In the genomic region with DNA sequence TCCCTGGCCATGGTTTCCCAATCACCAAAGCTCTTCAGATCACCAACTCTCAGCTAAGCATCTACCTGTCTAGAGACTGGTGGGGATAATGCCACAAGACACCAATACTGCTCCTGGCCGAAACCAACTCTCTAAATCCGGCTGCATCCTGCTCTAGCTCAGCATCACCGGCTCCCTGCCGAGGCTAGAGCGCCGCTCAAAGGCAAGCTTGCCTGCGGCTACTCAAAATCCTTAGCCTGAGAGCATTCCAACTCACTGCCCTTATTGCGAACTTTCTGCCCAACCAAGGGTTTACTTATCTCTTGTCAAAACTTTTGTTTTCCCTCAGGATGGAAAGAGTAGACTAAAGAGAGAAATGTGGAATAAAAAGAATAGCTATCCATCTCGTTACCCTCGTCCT, we compare ENCODE assay signal across 23 mouse cellular contexts. TPM values are rescaled to one million over a fixed set of nuclear protein-coding genes. Genes with fewer than 3 reads are reported as not detected.
DNase-seq lines count a peak whose midpoint lies in the region; ATAC-seq and TF ChIP-seq lines count a peak whose summit lies in the region.
"Had no signal": no experiment of that assay in that cellular context is flagged by ENCODE, and none has a peak within 500 bp of the region (broad histone marks: within the 10 kb centered on the region; RNA-seq: fewer than 3 reads in every experiment).

No protein-coding gene starts in this region.

- no peak overlapping the region for H3K4me3 ChIP-seq in forebrain, embryonic 11.5 days (ENCODE audit: low read depth, low read length)
- no peak overlapping the region for H3K4me3 ChIP-seq in forebrain, embryonic 12.5 days (replicated peaks)
- H3K4me3 ChIP-seq in ES-E14 (ENCODE audit: insufficient read depth in 1 of 2, low read depth in 1 of 2, low read length in 2 of 2, poor library complexity in 1 of 2, severe bottlenecking in 1 of 2): no peak overlapping the region
- H3K4me3 ChIP-seq in midbrain, embryonic 15.5 days: 0 out of 2 replicates have a peak overlapping the region, but pooled peaks have one; percentile 4
- H3K4me3 ChIP-seq: heart, embryonic 12.5 days; liver, embryonic 12.5 days; neural tube, embryonic 12.5 days had no signal

- no peak overlapping the region for H3K9ac ChIP-seq in forebrain, embryonic 11.5 days (ENCODE audit: low read length)
- no peak overlapping the region for H3K9ac ChIP-seq in forebrain, embryonic 12.5 days
- H3K9ac ChIP-seq in ES-E14 (ENCODE audit: insufficient read depth, low read depth, low read length, poor library complexity, severe bottlenecking): no peak overlapping the region
- no peak overlapping the region for H3K9ac ChIP-seq in midbrain, embryonic 15.5 days
- H3K9ac ChIP-seq: heart, embryonic 12.5 days; liver, embryonic 12.5 days; neural tube, embryonic 12.5 days had no signal

- H3K4me1 ChIP-seq in forebrain, embryonic 11.5 days (replicated peaks; ENCODE audit: control insufficient read depth, insufficient read depth, low read length): no peaks in the 10 kb centered on the region
- H3K4me1 ChIP-seq in forebrain, embryonic 12.5 days: no peaks in the 10 kb centered on the region
- H3K4me1 ChIP-seq in ES-E14 (ENCODE audit: control insufficient read depth in 2 of 2, insufficient read depth in 2 of 2, low read length in 2 of 2, poor library complexity in 1 of 2): no peaks in the 10 kb centered on the region
- no peaks in the 10 kb centered on the region for H3K4me1 ChIP-seq in midbrain, embryonic 15.5 days
- H3K4me1 ChIP-seq: heart, embryonic 12.5 days; liver, embryonic 12.5 days; neural tube, embryonic 12.5 days had no signal

- H3K36me3 ChIP-seq in forebrain, embryonic 11.5 days (ENCODE audit: control insufficient read depth, insufficient read depth, low read length): no peaks in the 10 kb centered on the region
- no peaks in the 10 kb centered on the region for H3K36me3 ChIP-seq in forebrain, embryonic 12.5 days (replicated peaks)
- no peaks in the 10 kb centered on the region for H3K36me3 ChIP-seq in ES-E14 (ENCODE audit: control insufficient read depth, insufficient read depth, low read length, poor library complexity, severe bottlenecking)
- H3K36me3 ChIP-seq in midbrain, embryonic 15.5 days (replicated peaks): no peaks in the 10 kb centered on the region
- H3K36me3 ChIP-seq: G1E; heart, embryonic 12.5 days; liver, embryonic 12.5 days; neural tube, embryonic 12.5 days had no signal

- ATAC-seq in forebrain, embryonic 11.5 days (replicated peaks; ENCODE audit: low FRiP score): no peak
- no peak for ATAC-seq in forebrain, embryonic 12.5 days (ENCODE audit: low FRiP score)
- ATAC-seq in midbrain, embryonic 15.5 days (replicated peaks): no peak
- ATAC-seq: liver, embryonic 12.5 days had no signal

- no peak overlapping the region for H3K27ac ChIP-seq in forebrain, embryonic 11.5 days (ENCODE audit: low read depth, low read length)
- H3K27ac ChIP-seq in forebrain, embryonic 12.5 days: no peak overlapping the region
- H3K27ac ChIP-seq in ES-E14 (ENCODE audit: insufficient read depth, low read depth, low read length, poor library complexity, severe bottlenecking): no peak overlapping the region
- H3K27ac ChIP-seq in midbrain, embryonic 15.5 days: no peak overlapping the region
- H3K27ac ChIP-seq: liver, embryonic 12.5 days; neural tube, embryonic 12.5 days had no signal

- DNase-seq in forebrain, embryonic 11.5 days (ENCODE audit: low spot score): peak; percentile 49
- peak; percentile 19 for DNase-seq in ES-E14 (ENCODE audit: low read depth, low spot score)
- DNase-seq in embryo, embryonic 10.5 days (ENCODE audit: low spot score): peak; percentile 10
- no peak for DNase-seq in testis, postnatal 10 days (ENCODE audit: low spot score)
- no peak for DNase-seq in adrenal gland, postnatal 36 days
- DNase-seq in frontal cortex, postnatal 14 days (ENCODE audit: low spot score in 2 of 2): no peak
- DNase-seq: adrenal gland, postnatal 10 days; gastrocnemius, postnatal 36 days; heart, postnatal 4 days; kidney, adult 11 months; kidney, postnatal 14 days; layer of hippocampus, adult 9-11 months; thymus, adult 2 months had no signal

- H3K9me3 ChIP-seq in forebrain, embryonic 11.5 days (ENCODE audit: control insufficient read depth, low read length): no peaks in the 10 kb centered on the region
- no peaks in the 10 kb centered on the region for H3K9me3 ChIP-seq in forebrain, embryonic 12.5 days
- H3K9me3 ChIP-seq in ES-E14 (ENCODE audit: control insufficient read depth, insufficient read depth, low read depth, low read length): no peaks in the 10 kb centered on the region
- no peaks in the 10 kb centered on the region for H3K9me3 ChIP-seq in midbrain, embryonic 15.5 days
- H3K9me3 ChIP-seq: G1E; heart, embryonic 12.5 days; liver, embryonic 12.5 days; neural tube, embryonic 12.5 days had no signal

- in situ Hi-C loops in ES-E14 (cut with MboI; ENCODE audit: low sequenced_read_pairs in 2 of 2, unreplicated experiment in 2 of 2): no loop called here

- H3K4me2 ChIP-seq in forebrain, embryonic 11.5 days (ENCODE audit: low read depth, low read length, severe bottlenecking): no peak overlapping the region
- no peak overlapping the region for H3K4me2 ChIP-seq in forebrain, embryonic 12.5 days
- H3K4me2 ChIP-seq in midbrain, embryonic 15.5 days: peak overlapping the region; percentile 28
- H3K4me2 ChIP-seq: heart, embryonic 12.5 days; liver, embryonic 12.5 days; neural tube, embryonic 12.5 days had no signal

- peaks cover 5% of the 10 kb centered on the region; the same call in 1 of the 2 replicates for H3K27me3 ChIP-seq in forebrain, embryonic 11.5 days (ENCODE audit: control insufficient read depth, insufficient read depth, low read length)
- peaks cover 27% of the 10 kb centered on the region for H3K27me3 ChIP-seq in forebrain, embryonic 12.5 days
- H3K27me3 ChIP-seq in midbrain, embryonic 15.5 days (replicated peaks): peaks cover 4% of the 10 kb centered on the region; the same call in 1 of the 2 replicates

- 18% methylated on average over 10 of the region's 10 CpGs for WGBS in forebrain, embryonic 11.5 days
- 22% methylated on average over 10 of the region's 10 CpGs for WGBS in forebrain, embryonic 12.5 days
- WGBS in midbrain, embryonic 15.5 days: 26% methylated on average over 10 of the region's 10 CpGs

TF ChIP-seq in ES-E14, 5 proteins besides CTCF, POLR2A, EP300 and RAD21:
- no peak for TF ChIP-seq HCFC1 (IDR thresholded peaks at IDR 0.05; ENCODE audit: borderline replicate concordance, insufficient read depth, low read length)

RNA-seq across cellular contexts. Expression of gene Htr2c, which starts 2.4 kb away (rescaled TPM):
- polyA plus RNA-seq in forebrain, embryonic 11.5 days (2014; fragmentation: Nextera tagmentation; extraction: Ambion mirVana): 0.40 and 0.48 TPM in 2 replicates
- 1.3 and 2.6 TPM in 2 replicates for polyA plus RNA-seq in forebrain, embryonic 12.5 days (2016; fragmentation: Nextera tagmentation; extraction: Ambion mirVana)
- total RNA-seq in ES-E14 (2012; rRNA removed): not detected in 2 replicates
- 5.0 and 6.1 TPM in 2 replicates for polyA plus RNA-seq in midbrain, embryonic 15.5 days (2015; fragmentation: Nextera tagmentation; extraction: Ambion mirVana)
- not detected for total RNA-seq in adrenal gland, postnatal 36 days (2021)
- total RNA-seq: adrenal gland, postnatal 10 days; gastrocnemius, postnatal 36 days; heart, postnatal 4 days; megakaryocyte, adult 5-6 weeks had no signal
- polyA plus RNA-seq: C2C12; G1E; heart, embryonic 12.5 days; liver, embryonic 12.5 days; lung, embryonic 16.5 days; small intestine, adult 2 months; thymus, adult 2 months had no signal

Comparison
In these comparisons a context has a peak if more than half of its experiments do, and no peak if none do; other contexts are left out.
1. DNase-seq: peak in forebrain, embryonic 11.5 days (single experiment), ES-E14 (single experiment) and embryo, embryonic 10.5 days (single experiment); none in testis, postnatal 10 days (single experiment), adrenal gland, postnatal 36 days (0 of 2) and frontal cortex, postnatal 14 days (0 of 2).